Mouse (Mus musculus) intestine, embryonic 15.5 days (tissue): ENCODE results near the gene Catsperg1. TPM values are rescaled to one million over a fixed set of nuclear protein-coding genes. Genes with fewer than 3 reads are reported as not detected.
"Not testable (repeated sequence)": the region's sequence is repeated elsewhere in the genome, so short reads cannot be mapped to it uniquely, and the experiment has no call there.

Experiments
- ATAC-seq: fragments of 200-750 bp; cut with Nextera tagmentation; 2 replicates; pipeline ENCODE4 v1.8.0; 2017; ENCODE audit warnings: moderate TSS enrichment, moderate library complexity
- H3K27ac ChIP-seq: fragments of 300-500 bp; sonication (generic); 2 replicates; pipeline ENCODE4 v1.5.1; 2015; ENCODE audit warnings: mild to moderate bottlenecking, inconsistent platforms
- H3K27me3 ChIP-seq: fragments of 300-500 bp; sonication (generic); replicated peaks from 2 replicates; pipeline ENCODE4 v1.6.1; 2015; ENCODE audit warnings: inconsistent platforms
- H3K36me3 ChIP-seq: fragments of 300-500 bp; sonication (generic); 2 replicates; pipeline ENCODE4 v1.6.1; 2015; ENCODE audit warnings: inconsistent platforms
- H3K4me1 ChIP-seq: fragments of 300-500 bp; sonication (generic); replicated peaks from 2 replicates; pipeline ENCODE4 v1.6.1; 2015; ENCODE audit warnings: inconsistent platforms
- H3K4me2 ChIP-seq: fragments of 300-500 bp; sonication (generic); replicated peaks from 2 replicates; pipeline ENCODE4 v1.6.1; 2015; ENCODE audit warnings: mild to moderate bottlenecking, inconsistent platforms
- H3K4me3 ChIP-seq: fragments of 300-500 bp; sonication (generic); replicated peaks from 2 replicates; pipeline ENCODE4 v1.5.1; 2015; ENCODE audit warnings: inconsistent platforms
- H3K9ac ChIP-seq: fragments of 300-500 bp; sonication (generic); 2 replicates; pipeline ENCODE4 v1.6.1; 2015; ENCODE audit warnings: inconsistent platforms
- H3K9me3 ChIP-seq: fragments of 300-500 bp; sonication (generic); 2 replicates; pipeline ENCODE4 v1.6.1; 2016; ENCODE audit warnings: inconsistent platforms
- WGBS: fragments of 180-500 bp; shearing (Covaris S2); methylation state at CpG from one replicate; pipeline ENCODE4 v1.1.7; 2015; 5-methylcytosine and 5-hydroxymethylcytosine counted together
- polyA plus RNA-seq: library from polyadenylated mRNA; unstranded; fragments of >200 nt; fragmentation: Nextera tagmentation; extraction: Ambion mirVana; gene quantifications from 2 replicates; pipeline ENCODE4 v1.2.1, GENCODE M21; 2015

The Catsperg1 gene
- polyA plus RNA-seq, 1 experiment from 2014 or later: 0.99 TPM

DNA sequence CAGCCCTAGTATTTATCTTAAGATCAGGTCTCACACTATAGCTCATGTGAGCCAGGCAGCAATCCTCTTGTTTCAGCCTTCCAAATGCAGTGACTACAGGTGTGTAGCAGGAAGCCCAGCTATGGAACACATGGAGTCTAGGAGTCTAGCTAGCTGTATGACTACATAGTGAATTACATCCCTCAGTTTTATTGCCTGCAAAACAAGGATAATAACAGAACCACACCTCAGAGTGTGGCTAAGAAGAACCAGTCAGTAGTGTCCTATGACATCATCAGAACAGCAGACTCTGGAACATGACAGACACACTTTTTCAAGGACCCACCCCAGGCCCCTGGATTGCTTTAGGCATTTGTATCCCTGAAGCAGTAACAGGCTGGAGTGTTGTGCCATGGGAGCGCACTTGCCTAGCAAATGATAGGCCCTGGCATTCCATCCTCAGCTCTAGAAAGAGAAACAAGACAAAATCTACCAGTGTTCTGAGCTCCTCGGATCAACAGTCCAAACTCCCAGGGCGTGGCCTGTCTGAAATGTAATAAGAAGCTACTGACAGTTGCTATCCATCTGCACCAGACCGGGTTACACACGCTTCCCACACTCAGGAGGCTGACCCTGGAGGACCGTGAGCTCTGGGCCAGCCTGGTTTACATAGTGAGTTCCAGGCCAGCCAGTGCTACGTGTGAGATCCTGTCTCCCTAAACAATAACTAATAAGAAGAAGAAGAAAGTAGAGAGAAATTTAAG lies 67.0 kb downstream of the Catsperg1 start:
- H3K9me3 ChIP-seq: no peaks in the 10 kb centered on the region
- no peaks in the 10 kb centered on the region for H3K36me3 ChIP-seq
- H3K4me2 ChIP-seq: no peak overlapping the region
- H3K4me1 ChIP-seq: 0 out of 2 replicates have a peak, but pooled peaks cover 2% of the 10 kb centered on the region
- peak; percentile 81 for ATAC-seq
- 71% methylated on average over 7 of the region's 7 CpGs for WGBS
- H3K9ac ChIP-seq: no peak overlapping the region
- H3K4me3 ChIP-seq: no peak overlapping the region
- 0 out of 2 replicates have a peak overlapping the region, but pooled peaks have one; percentile 22 for H3K27ac ChIP-seq
- no peaks in the 10 kb centered on the region for H3K27me3 ChIP-seq

DNA sequence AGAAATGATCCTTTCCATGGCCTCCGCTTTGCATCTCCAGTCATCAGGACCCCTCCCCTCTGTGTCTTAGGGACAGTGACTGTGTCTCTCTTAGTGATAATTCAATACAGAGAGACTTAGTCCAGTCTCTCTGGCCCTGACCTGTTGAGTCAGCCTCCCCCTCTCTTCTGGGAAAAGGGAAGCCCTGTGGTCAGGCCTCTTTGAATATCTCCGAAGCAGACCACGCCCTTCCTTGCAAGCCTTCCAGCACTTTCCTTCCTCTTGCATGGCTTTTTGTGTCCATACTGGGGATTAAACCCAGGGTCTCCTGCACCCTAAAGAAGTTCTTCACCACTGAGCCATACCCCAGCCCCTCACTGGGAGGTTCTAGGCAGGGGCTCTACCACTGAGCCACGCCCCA lies 69.8 kb downstream of the Catsperg1 start:
- no peaks in the 10 kb centered on the region for H3K4me1 ChIP-seq
- H3K9ac ChIP-seq: no peak overlapping the region
- H3K27me3 ChIP-seq: no peaks in the 10 kb centered on the region
- H3K9me3 ChIP-seq: no peaks in the 10 kb centered on the region
- WGBS: 87% methylated on average over 4 of the region's 4 CpGs
- H3K27ac ChIP-seq: no peak overlapping the region
- no peak overlapping the region for H3K4me3 ChIP-seq
- no peaks in the 10 kb centered on the region for H3K36me3 ChIP-seq
- ATAC-seq: no peak
- H3K4me2 ChIP-seq: no peak overlapping the region

DNA sequence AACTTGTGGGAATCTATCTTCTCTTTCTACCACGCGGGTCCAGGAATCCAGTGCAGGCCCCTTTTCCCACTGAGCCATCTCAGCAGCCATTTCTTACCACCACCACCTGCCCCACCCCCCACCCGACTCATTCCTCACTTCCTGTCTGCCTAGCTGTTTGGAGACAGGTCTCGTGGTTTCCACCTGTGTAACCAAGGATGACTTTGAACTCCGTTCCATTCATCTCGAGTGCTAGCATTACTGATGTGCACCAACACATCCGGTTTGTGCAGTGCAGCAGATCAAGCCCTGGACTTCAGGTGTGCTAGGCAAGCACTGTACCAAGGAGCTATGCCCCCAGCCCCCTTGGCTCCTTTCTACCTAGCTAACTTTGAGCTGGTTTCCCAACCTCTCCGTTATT lies 72.4 kb downstream of the Catsperg1 start:
- no peaks in the 10 kb centered on the region for H3K9me3 ChIP-seq
- no peak overlapping the region for H3K4me2 ChIP-seq
- no peaks in the 10 kb centered on the region for H3K36me3 ChIP-seq
- no peaks in the 10 kb centered on the region for H3K4me1 ChIP-seq
- no peak for ATAC-seq
- WGBS: 69% methylated on average over 8 of the region's 8 CpGs
- no peak overlapping the region for H3K9ac ChIP-seq
- H3K27me3 ChIP-seq: no peaks in the 10 kb centered on the region; the same call in 1 of the 2 replicates
- H3K4me3 ChIP-seq: no peak overlapping the region
- no peak overlapping the region for H3K27ac ChIP-seq

DNA sequence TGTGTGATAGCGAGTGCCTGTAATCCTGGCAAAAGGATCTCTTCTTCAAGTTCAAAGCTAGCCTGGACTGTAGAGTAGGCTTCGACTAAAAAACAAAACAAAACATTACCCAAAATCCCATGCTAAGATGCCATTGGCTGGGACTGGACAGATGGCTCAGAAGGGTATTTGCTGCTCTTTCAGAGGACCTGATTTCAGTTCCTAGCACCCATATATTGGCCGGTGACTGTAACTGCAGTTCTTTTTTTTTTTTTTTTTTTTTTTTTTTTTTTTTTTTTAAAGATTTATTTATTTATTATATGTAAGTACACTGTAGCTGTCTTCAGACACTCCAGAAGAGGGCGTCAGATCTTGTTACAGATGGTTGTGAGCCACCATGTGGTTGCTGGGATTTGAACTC lies 74.6 kb downstream of the Catsperg1 start:
- not testable (repeated sequence) for H3K27me3 ChIP-seq, H3K4me2 ChIP-seq, H3K27ac ChIP-seq, H3K9ac ChIP-seq, H3K9me3 ChIP-seq, H3K4me1 ChIP-seq, ATAC-seq, H3K36me3 ChIP-seq, H3K4me3 ChIP-seq
- WGBS: 93% methylated on average over 3 of the region's 4 CpGs

DNA sequence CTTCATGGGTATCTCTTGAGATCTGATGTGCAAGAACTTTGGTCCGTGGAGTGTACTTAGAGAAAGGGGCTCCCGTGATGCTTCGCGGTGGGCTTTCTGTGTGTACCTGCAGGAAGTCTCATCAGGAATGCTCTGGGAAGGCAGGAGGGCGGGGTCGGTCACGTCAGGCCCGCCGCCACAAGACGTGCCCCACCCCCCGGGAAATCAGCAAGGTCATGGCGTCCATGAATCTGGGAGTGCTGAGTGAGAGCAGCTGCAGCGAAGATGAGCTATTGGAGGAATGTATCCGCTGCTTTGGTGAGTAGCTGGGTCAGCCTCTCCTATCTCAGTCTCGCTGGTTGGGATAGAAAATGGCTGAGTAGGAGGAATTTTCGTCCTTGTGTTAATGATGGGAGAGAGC lies 76.4 kb downstream of the Catsperg1 start:
- Histone ChIP-seq H3K27me3 (peaks cover 4% of the 10 kb centered on the region; the same call in 1 of the 2 replicates), H3K4me2 (peak overlapping the region; percentile 11; the same call in 1 of the 2 replicates), H3K9me3 (no peaks in the 10 kb centered on the region), H3K9ac (no peak overlapping the region), H3K36me3 (no peaks in the 10 kb centered on the region), H3K27ac (no peak overlapping the region), H3K4me1 (no peaks in the 10 kb centered on the region), H3K4me3 (no peak overlapping the region)
- 41% methylated on average over 16 of the region's 16 CpGs for WGBS
- no peak for ATAC-seq

DNA sequence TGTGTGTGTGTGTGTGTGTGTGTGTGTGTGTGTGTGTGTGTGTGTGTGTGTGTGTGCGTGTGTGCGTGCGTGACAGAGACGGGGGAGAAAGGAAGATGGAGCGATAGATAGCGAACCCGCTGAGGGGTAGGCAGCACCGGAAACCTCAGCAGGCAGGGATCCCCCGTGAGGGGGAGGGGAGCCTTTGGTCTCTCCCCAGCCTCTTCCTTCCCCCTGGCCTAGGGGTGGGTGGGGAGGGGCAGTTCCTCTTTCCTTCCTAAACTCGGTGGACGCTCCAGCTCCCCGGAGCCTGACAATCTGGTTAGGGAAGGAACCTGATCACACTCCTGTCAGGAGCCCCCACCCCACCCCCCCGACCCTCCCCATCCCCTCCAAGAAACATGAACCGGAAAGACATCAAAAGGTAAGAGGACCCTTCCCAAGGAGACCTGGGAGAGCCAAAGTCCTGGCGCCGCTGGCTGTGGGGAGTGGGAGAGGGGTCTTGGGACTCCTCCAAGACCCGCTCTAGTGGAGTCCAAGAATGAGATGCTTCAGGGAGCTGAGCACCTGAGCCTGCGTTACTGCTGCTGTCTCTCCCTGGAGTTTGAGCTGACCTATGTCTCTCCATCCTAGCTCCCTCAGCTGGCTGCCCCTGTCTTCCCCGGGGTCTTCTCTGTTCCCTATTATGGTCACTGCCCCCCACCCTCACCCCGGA lies 79.0 kb downstream of the Catsperg1 start, which contains the start of gene Rasgrp4:
Rasgrp4 (plus strand) TSS at position 159 of the 694 bp plus-strand sequence.
- peaks cover 4% of the 10 kb centered on the region; the same call in 1 of the 2 replicates for H3K27me3 ChIP-seq
- H3K9me3 ChIP-seq: no peaks in the 10 kb centered on the region
- WGBS: 4% methylated on average over 15 of the region's 20 CpGs
- H3K27ac ChIP-seq: no peak within 1 kb of the TSS
- peak within 1 kb of the TSS; percentile 56 for H3K4me2 ChIP-seq
- no peak within 1 kb of the TSS for H3K9ac ChIP-seq
- H3K4me3 ChIP-seq: peak within 1 kb of the TSS; percentile 16
- H3K36me3 ChIP-seq: no peaks in the 10 kb centered on the region
- H3K4me1 ChIP-seq: no peaks in the 10 kb centered on the region
- peak; percentile 56 for ATAC-seq

DNA sequence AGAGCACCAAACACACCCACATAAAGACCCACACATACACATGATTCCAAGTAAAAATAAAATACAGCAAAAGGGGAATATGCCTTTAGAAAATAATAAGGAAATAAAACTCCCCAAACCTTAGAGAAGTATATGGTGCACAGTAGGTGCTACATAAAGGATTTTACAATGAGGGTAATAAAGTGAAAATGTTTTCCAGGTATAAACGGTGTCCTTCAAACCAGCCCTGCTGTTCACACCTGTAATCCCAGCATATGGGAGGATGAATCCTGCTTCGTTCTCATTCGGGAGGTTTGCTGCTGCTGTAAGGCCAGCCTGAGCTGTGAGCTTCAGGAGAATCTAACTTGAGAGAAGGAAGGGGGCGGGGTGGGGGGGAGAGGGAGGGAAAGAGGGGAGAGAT lies 79.6 kb downstream of the Catsperg1 start:
- ATAC-seq: peak; percentile 36; the same call in 1 of the 2 replicates
- Histone ChIP-seq H3K9me3 (no peaks in the 10 kb centered on the region), H3K27me3 (peaks cover 4% of the 10 kb centered on the region; the same call in 1 of the 2 replicates), H3K4me1 (no peaks in the 10 kb centered on the region), H3K4me3 (no peak overlapping the region), H3K4me2 (peak overlapping the region; percentile 56), H3K9ac (no peak overlapping the region), H3K27ac (no peak overlapping the region), H3K36me3 (no peaks in the 10 kb centered on the region)
- WGBS: 2% methylated on average over 4 of the region's 4 CpGs

Other genes starting within 250 kb of the Catsperg1 start
- gene Eif3k, start 232.2 kb downstream of the Catsperg1 start, polyA plus RNA-seq: 359 and 375 TPM in 2 replicates
- 6.3 and 7.7 TPM in 2 replicates for gene Map4k1, start 232.0 kb downstream of the Catsperg1 start, polyA plus RNA-seq
- gene Ryr1, start 88.9 kb downstream of the Catsperg1 start, polyA plus RNA-seq: 0.67 and 1.00 TPM in 2 replicates
- gene Rasgrp4, start 79.2 kb downstream of the Catsperg1 start, polyA plus RNA-seq: 0.44 and 0.62 TPM in 2 replicates
- 48.7 and 49.3 TPM in 2 replicates for gene Fam98c, start 57.8 kb downstream of the Catsperg1 start, polyA plus RNA-seq
- 0.49 and 0.76 TPM in 2 replicates for gene Ggn, start 43.8 kb downstream of the Catsperg1 start, polyA plus RNA-seq
- 1.4 and 2.0 TPM in 2 replicates for gene Spred3, start 43.6 kb downstream of the Catsperg1 start, polyA plus RNA-seq
- 244 and 249 TPM in 2 replicates for gene Psmd8, start 33.3 kb downstream of the Catsperg1 start, polyA plus RNA-seq
- gene Kcnk6, start 18.5 kb upstream of the Catsperg1 start, polyA plus RNA-seq: 1.9 and 2.2 TPM in 2 replicates
- 77.7 and 86.6 TPM in 2 replicates for gene Yif1b, start 24.3 kb upstream of the Catsperg1 start, polyA plus RNA-seq
- gene 2200002D01Rik, start 34.4 kb upstream of the Catsperg1 start, polyA plus RNA-seq: 178 and 182 TPM in 2 replicates
- 633 and 716 TPM in 2 replicates for gene Spint2, start 67.9 kb upstream of the Catsperg1 start, polyA plus RNA-seq
- 44.3 and 50.7 TPM in 2 replicates for gene Ppp1r14a, start 75.3 kb upstream of the Catsperg1 start, polyA plus RNA-seq
- 6.7 and 6.8 TPM in 2 replicates for gene Dpf1, start 89.9 kb upstream of the Catsperg1 start, polyA plus RNA-seq